Mouse (Mus musculus): ENCODE data around the gene Rab22a.
A peak's percentile ranks its signal among the peaks of the same experiment; 100 is the strongest.
"Not testable (repeated sequence)": the region's sequence is repeated elsewhere in the genome, so short reads cannot be mapped to it uniquely, and the experiment has no call there.

The Rab22a gene

GRCm38 (mm10) chr2:173659057-173659925 lies at the start of gene Rab22a:
Rab22a (plus strand) TSS chr2:173659760.
- peak; percentile 98 for DNase-seq

- no peak for DNase-seq
Observed at GRCm38 (mm10) chr2:173615378-173616081, 44.0 kb upstream of the Rab22a start.

- DNase-seq, result no peak
Observed at GRCm38 (mm10) chr2:173616156-173616555, 43.4 kb upstream of the Rab22a start.

GRCm38 (mm10) chr2:173619132-173619531 lies 40.4 kb upstream of the Rab22a start:
- DNase-seq, result no peak

- no peak for DNase-seq
Observed at GRCm38 (mm10) chr2:173620645-173621044, 38.9 kb upstream of the Rab22a start.

- no peak for DNase-seq
Observed at GRCm38 (mm10) chr2:173622173-173622601, 37.4 kb upstream of the Rab22a start.

- peak; percentile 28 for DNase-seq
Observed at GRCm38 (mm10) chr2:173624667-173625066, 34.9 kb upstream of the Rab22a start.

DNA sequence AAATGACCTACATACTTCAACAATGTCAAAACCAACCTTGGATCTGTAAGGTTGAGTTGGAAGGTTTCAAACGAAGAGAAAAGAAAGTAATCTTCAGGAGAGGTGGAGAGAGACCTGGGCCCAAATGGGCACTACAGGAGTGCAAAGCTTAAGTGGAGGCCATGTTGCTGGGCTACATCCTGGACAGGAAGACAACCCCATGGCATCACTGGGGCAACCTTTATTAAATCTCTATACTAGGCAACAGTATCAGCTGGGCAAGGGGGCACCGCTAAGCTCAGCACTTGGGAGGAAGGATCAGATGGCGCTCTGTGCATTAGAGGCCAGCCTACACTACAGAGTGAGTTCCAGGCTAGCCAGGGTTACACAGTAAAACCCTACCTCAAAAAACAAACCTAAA lies 33.8 kb upstream of the Rab22a start:
- no peak for DNase-seq

DNA sequence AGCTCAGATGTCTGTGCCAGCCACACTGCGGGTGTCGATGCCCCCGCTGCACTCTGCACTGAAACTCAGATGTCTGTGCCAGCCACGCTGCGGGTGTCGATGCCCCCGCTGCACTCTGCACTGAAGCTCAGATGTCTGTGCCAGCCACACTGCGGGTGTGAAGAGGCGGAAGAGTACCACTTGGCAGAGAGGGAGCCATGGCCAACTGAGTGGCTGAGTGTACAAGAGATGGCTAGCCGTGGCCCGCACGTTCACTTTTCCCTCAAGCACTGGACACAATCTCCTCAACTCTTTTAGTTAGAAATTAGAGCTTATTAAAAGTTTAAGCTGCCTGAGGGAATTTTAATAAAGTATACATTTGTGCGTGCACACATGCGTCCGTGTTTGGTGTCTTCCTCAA lies 25.5 kb upstream of the Rab22a start:
- not testable (repeated sequence) for DNase-seq

- no peak for DNase-seq
Observed at GRCm38 (mm10) chr2:173641370-173641769, 18.2 kb upstream of the Rab22a start.

DNA sequence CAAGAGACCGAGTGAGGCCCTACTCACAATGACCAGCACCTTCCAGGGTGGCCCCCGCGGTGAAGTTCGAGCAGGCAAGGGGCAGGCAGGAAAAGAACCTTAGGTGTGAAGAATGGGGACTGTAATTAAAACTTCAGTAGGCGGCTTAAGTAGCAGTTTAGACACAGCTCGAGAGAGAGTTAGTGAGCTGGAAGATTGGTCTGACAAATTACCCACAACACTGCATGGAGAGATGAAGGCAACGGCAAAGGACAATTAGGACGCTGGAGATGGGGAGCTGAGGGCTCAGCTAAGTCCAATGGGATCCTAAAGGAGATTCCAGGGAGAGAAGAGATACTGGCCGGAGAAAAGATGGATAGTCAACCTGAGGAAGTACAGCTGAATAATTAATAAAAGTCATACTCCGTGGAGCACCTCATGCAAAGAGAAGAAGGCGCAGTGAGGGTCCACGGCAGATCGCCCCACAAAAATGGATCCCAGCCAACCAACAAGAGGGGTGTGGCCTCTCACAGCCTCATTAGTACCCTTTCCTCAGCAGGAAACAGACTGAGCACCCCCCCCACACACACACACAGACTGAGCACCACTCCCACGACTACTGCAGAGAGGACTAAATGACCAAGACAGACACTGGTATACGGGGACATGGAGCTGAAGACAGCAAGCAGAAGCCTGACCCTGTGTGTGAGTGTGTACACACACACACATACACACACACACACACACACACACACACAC lies 17.1 kb upstream of the Rab22a start:
- DNase-seq, result no peak

DNA sequence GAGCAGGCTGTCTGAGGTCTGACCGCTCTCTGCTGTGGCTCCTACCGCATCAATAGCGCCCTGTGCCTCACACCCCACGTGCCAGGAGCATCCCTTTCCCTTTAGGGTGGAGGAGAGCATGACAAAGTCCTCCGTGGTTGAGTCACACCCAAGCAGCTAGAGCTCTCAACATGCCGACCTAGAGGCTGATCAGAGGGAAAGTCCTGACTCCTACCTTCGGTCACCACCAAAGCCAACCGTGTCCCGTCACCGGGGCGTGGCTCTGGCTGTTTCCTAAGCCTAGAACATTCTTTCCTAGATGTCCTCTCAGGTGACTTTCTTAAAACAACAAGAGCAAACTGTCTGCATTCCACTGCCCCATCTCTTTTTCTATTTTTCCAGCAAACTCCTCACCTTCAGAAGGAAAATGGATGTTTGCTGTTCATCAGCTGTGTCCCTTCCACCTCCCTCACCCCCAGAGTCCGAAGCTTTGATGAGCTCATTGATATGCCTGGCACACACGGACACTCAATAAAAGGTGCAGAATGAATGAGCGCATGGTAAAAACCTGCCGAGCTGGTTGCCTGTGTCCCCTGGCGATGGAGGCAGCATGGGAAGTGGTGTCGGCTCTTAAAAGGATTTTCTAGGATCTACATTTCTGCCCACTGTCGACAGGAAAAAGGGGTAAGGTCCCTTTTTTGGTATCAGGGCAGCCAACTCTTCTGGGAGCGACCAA lies 12.2 kb upstream of the Rab22a start:
- DNase-seq, result no peak

DNA sequence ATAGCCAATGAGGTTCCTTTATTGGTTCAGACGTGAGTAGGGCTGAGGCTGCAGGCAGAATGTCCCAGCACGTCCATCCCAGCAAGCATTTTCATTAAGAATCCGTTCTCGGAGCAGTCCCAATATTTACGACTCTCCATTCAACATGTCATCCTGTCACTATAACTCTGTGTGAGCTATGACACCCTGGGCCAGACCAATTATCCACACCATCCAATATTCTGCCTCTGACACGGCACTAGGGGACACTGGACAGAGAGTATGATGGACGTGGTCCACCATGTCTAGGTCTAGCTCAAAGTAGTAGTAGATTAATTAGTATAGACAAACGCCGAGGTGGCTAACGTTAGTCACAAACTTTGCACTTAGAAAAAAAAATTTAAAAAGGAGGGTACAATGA lies 9.8 kb upstream of the Rab22a start:
- no peak for DNase-seq

DNA sequence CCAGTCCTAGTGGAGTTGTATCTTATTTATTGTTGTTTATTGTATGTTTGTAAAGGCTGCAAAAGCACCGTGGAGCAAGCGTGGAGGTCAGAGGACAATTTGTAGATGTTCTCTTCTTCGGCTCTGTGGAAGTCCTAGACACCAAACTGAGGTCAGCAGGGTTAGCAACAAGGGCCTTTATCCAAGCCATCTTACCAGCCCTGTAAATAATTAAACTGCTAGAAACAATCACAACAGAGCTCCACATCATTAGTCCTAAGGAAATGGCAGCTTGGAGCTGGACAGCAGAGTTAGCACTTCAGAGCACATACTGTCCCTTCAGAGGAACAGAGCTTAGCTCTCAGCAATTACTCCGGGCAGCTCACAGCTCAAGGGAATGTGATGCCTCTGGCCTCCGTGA lies 6.0 kb upstream of the Rab22a start:
- no peak for DNase-seq

- DNase-seq, result no peak
Observed at GRCm38 (mm10) chr2:173657736-173658135, 1.8 kb upstream of the Rab22a start.

GRCm38 (mm10) chr2:173658517-173658916 lies 1.0 kb upstream of the Rab22a start:
- no peak for DNase-seq

GRCm38 (mm10) chr2:173659926-173660684 lies 545 bp downstream of the Rab22a start:
- DNase-seq, result no peak

GRCm38 (mm10) chr2:173662255-173662950 lies 2.8 kb downstream of the Rab22a start:
- DNase-seq, result no peak

GRCm38 (mm10) chr2:173664736-173665135 lies 5.2 kb downstream of the Rab22a start:
- DNase-seq, result no peak

- DNase-seq, result peak; percentile 36
Observed at GRCm38 (mm10) chr2:173665271-173665670, 5.7 kb downstream of the Rab22a start.

GRCm38 (mm10) chr2:173666876-173667275 lies 7.3 kb downstream of the Rab22a start:
- no peak for DNase-seq
